Mouse (Mus musculus): Measurements from ENCODE around the gene Crygc. TPM values are rescaled to one million over a fixed set of nuclear protein-coding genes. Genes with fewer than 3 reads are reported as not detected.

Crygc gene
- not detected in 2 replicates for polyA plus RNA-seq (2015; fragmentation: Nextera tagmentation; extraction: Ambion mirVana)

DNA sequence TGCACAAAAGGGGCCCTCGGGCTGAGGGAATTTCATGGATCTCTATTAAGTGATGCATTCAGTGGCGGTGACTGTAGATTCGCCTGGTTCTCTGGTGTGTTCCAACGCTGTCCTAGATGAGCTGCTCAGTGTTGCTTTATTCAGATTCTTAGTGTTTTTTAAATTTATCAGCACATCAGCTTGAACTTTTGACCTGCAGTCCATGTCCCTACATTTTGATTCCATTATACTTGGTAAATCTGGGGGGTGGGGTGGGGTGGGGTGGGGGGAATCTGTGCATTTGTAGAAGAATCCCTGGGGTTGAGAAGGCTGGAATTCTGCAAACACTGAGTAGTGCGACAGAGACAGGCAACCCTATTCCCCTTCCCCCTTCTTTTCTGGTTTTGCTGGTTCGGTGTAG lies at the start of gene Crygc:
TSS of gene Crygc (minus strand) at position 101 of the 400 bp plus-strand sequence.
- Histone ChIP-seq H3K9ac (no peak within 1 kb of the TSS), H3K27me3 (no peaks in the 10 kb centered on the region), H3K36me3 (ENCODE audit: poor library complexity, severe bottlenecking) (no peaks in the 10 kb centered on the region), H3K9me3 (replicated peaks) (no peaks in the 10 kb centered on the region), H3K27ac (no peak within 1 kb of the TSS), H3K4me1 (no peaks in the 10 kb centered on the region), H3K4me2 (no peak within 1 kb of the TSS), H3K4me3 (no peak within 1 kb of the TSS)
- 61% methylated on average over 6 of the region's 6 CpGs for WGBS
- ATAC-seq: no peak

DNA sequence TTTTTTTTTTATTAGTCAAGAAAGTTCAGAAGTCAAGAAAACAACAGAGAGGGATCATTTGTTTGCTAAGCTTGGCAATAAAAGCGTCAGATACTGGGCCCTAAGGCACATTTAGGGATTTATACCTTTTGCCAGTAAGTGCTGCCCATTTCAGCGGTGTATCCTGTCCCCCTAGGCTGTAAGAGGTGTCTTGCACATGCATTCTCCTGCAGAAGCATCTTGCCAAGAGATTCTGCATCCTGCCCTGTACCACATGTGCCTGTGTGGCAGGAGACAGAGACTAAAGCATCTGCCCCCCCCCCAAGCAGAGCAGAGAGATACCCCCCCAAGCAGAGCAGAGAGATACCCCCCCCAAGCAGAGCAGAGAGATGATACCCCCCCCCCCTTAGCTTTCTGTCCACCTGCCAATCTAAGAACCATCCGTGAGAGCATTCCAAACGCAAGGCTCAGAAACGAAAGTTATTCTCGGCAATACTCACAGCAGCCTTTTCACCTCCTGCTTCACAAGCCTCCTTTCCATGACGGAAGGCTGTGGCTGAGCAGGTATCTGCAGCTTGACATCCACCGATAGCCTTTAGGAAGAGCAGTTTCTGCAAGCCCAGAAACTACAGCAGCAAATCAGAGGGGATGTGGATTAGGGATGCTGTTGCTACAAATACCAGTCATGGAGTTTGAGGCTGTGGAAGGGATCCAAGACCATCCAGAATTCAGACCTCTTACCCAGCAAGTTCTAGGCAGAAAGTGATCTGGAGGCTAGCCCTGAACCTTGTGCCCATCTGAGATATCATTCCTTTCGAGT lies 49.3 kb upstream of the Crygc start, which contains the start of gene D630023F18Rik:
TSS of gene D630023F18Rik (minus strand) at position 641 of the 799 bp plus-strand sequence.
- Histone ChIP-seq H3K27me3 (no peaks in the 10 kb centered on the region), H3K27ac (no peak within 1 kb of the TSS), H3K9ac (peak within 1 kb of the TSS; percentile 52; the same call in 1 of the 2 replicates), H3K4me1 (no peaks in the 10 kb centered on the region), H3K36me3 (ENCODE audit: poor library complexity, severe bottlenecking) (no peaks in the 10 kb centered on the region), H3K4me2 (peak within 1 kb of the TSS; percentile 51), H3K4me3 (peak within 1 kb of the TSS; percentile 26), H3K9me3 (replicated peaks) (no peaks in the 10 kb centered on the region)
- ATAC-seq: no peak
- 19% methylated on average over 9 of the region's 9 CpGs for WGBS

DNA sequence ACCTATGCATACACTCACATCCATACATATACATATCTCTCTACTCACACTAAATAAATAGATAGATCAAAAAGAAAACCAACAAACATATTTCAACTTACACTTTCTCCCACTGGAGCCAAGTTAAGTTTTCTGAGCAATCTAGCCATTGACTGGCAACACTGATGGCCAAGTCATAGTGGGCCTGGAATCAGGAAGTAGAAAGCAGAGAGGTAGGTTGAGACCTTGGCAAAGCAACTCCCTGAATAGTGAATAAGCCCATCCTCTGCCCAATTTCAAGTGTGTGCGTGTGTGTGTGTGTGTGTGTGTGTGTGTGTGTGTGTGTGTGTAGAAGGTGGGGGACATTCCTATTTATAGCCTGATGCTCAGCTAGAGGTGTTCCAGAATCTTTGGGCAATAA lies 45.9 kb upstream of the Crygc start, which contains the start of gene Gm28845:
TSS of gene Gm28845 (minus strand) at position 121 of the 400 bp plus-strand sequence.
- no peak for ATAC-seq
- H3K4me1 ChIP-seq: no peaks in the 10 kb centered on the region
- no peak within 1 kb of the TSS for H3K9ac ChIP-seq
- H3K27ac ChIP-seq: no peak within 1 kb of the TSS
- no peaks in the 10 kb centered on the region for H3K36me3 ChIP-seq (ENCODE audit: poor library complexity, severe bottlenecking)
- H3K9me3 ChIP-seq (replicated peaks): no peaks in the 10 kb centered on the region
- WGBS: 94% methylated on average over 1 of the region's 1 CpGs
- no peaks in the 10 kb centered on the region for H3K27me3 ChIP-seq
- no peak within 1 kb of the TSS for H3K4me3 ChIP-seq
- H3K4me2 ChIP-seq: no peak within 1 kb of the TSS

DNA sequence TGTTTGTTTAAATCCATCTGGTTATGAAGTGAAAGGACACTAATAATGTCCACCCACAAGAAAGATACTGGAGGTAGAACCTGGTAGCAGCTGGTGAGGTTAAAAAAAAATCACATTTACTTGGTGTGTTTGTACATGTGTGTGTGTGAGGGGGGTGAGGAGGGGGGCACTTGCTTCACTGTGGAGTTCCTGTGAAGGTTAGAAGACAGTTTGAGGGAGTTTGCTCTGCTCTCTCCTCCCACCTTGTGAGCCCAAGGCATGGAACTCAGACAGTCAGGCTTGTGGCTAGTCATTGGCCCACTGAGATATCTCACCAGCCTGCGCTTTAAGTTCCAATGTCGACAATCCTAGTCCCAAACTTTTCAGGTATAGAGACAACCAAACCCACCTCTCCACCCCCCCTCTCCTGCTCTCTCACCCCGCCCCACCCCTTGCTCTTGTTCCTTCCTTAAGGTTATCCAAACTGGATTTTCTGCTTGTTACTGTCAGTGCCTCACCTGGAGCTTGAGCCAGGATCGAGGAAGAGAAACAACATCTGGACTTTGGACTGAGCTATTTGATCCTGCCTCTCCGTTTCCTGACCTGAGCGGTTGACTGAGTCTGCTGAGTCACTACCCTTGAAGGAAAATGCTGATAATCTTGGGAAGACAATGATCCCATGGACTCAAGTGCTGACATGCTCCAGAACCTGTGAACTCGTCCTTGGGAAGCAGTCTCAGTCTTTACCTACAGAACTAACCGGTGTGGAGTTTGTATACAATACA lies 44.8 kb upstream of the Crygc start:
- Histone ChIP-seq H3K27me3 (no peaks in the 10 kb centered on the region), H3K9ac (no peak overlapping the region), H3K36me3 (ENCODE audit: poor library complexity, severe bottlenecking) (no peaks in the 10 kb centered on the region), H3K4me2 (no peak overlapping the region), H3K9me3 (replicated peaks) (no peaks in the 10 kb centered on the region), H3K27ac (no peak overlapping the region), H3K4me3 (no peak overlapping the region), H3K4me1 (no peaks in the 10 kb centered on the region)
- WGBS: 86% methylated on average over 8 of the region's 8 CpGs
- ATAC-seq: no peak

DNA sequence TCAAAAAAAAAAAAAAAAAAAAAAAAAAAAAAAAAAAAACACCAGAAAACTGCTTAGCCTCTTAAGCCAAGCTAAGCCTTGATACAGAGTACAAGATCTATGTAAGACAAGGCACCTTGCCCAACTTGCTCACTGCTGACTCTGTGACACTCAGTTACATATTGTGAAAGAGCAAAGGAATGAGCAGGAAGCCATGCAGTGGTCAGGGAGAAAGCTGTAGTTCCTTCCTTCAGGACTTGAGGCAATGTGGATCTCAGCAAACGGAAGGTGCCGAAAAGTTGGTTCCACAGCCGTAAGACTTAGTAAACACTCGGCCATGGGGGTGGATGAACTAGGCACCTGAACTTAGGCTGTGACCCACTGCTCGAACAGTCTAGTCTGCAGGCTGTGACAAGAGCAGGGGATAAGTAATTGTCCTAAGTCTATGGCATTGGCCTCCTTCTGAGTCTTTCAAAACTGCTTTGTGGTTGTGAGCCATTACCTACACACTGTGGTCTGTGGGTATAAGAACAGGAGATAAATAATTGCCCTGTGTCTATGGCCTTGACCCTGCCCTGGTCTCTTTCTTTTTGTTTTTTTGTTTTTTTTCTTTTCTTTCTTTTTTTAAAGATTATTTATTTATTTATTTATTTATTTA lies 40.2 kb upstream of the Crygc start:
- Histone ChIP-seq H3K4me3 (no peak overlapping the region), H3K9me3 (replicated peaks) (no peaks in the 10 kb centered on the region), H3K36me3 (ENCODE audit: poor library complexity, severe bottlenecking) (no peaks in the 10 kb centered on the region), H3K4me2 (no peak overlapping the region), H3K4me1 (no peaks in the 10 kb centered on the region), H3K27me3 (no peaks in the 10 kb centered on the region), H3K9ac (no peak overlapping the region), H3K27ac (no peak overlapping the region)
- WGBS: 92% methylated on average over 5 of the region's 5 CpGs
- ATAC-seq: no peak

DNA sequence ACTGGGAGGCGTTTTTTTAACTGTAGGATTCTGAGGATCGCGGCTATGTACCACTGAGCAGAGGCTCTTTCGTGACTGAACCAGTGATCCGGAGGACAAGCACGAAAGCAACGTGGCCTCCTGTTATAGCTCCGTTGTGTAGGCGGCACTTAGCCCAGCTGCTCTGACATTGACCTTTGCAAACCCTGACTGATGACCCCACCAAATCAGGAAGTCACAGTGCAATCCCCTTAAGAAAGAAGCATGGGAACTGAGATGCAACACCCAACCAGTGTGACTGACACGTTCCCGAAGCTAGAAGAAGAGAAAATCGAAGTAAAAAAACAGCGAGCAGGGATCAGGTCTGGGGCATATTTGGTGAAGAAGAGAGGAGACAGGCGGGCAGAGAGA lies 39.3 kb upstream of the Crygc start:
- no peaks in the 10 kb centered on the region for H3K4me1 ChIP-seq
- no peak overlapping the region for H3K27ac ChIP-seq
- H3K27me3 ChIP-seq: no peaks in the 10 kb centered on the region
- H3K4me3 ChIP-seq: no peak overlapping the region
- ATAC-seq: no peak
- WGBS: 73% methylated on average over 14 of the region's 14 CpGs
- H3K9me3 ChIP-seq (replicated peaks): no peaks in the 10 kb centered on the region
- no peak overlapping the region for H3K9ac ChIP-seq
- no peaks in the 10 kb centered on the region for H3K36me3 ChIP-seq (ENCODE audit: poor library complexity, severe bottlenecking)
- H3K4me2 ChIP-seq: no peak overlapping the region

DNA sequence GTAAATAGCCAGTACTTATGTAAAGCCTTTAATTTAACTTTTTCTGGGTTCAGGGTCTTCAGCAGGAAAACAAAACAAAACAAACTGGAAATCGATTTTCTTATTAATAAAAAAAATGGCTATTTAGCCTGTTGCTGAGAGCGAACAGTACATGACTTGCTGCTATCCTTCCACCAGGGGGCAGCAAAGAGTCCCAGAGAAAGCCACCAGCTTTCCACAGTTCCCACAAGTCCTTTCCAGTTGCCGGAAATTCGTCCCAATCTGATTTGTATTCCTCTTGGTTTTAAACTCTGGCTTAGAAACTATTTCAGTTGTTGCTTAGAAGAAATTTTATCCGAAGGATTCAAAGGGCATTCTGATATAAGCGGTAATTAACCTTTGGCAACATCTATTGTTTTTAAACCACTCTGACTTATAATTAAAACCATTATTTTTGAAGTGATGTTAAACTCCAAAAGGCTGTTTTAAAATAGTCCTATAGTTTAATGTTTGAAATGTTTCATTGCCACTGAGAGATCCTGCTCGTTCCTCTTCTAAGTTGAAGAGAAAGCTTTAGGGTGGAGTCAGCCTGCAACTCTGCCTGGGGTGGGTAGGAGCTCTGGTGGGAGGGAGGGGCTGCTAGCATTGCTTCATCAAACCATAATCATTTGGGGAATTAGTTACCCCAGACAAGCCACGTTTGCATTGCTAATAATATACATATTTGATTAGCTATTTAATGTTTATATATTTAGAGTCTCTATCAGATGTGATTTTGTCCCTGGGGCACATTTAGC lies 38.7 kb upstream of the Crygc start:
- H3K27me3 ChIP-seq: no peaks in the 10 kb centered on the region
- H3K36me3 ChIP-seq (ENCODE audit: poor library complexity, severe bottlenecking): no peaks in the 10 kb centered on the region
- peak; percentile 82 for ATAC-seq
- no peaks in the 10 kb centered on the region for H3K4me1 ChIP-seq
- H3K9ac ChIP-seq: no peak overlapping the region
- no peak overlapping the region for H3K27ac ChIP-seq
- no peak overlapping the region for H3K4me3 ChIP-seq
- peak overlapping the region; percentile 10; the same call in 1 of the 2 replicates for H3K4me2 ChIP-seq
- 16% methylated on average over 8 of the region's 8 CpGs for WGBS
- no peaks in the 10 kb centered on the region for H3K9me3 ChIP-seq (replicated peaks)

DNA sequence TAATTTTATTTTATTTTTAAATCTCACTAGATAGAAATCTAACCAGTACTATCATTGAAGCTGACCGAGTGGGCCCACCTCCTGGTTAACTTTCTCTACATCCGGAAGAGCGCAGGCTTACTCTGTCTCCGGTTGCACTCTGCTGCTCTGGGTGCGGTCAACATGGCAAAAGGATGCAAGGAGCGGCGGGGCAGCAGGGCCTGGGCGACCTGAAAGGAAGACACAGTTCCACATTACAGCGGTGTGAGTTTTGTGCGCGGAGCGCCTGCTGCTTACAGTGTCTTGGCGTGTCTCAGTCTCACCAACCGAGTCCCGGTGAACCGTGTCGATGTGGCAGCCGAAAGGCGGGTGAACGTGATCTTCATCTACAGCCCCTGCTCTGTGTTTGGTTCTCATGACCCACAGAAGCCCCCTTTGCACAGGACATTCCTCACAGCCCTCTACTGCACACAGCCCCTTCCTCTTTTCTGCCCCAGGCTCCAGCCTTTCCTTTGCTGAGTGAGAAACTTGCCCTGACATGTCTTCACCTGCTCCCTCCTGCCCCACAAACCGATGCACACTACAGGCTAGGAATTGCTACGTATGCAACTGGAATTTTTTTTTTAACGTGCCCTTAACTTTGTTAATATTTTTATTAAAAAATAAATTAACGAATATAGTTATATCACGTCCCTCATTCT lies 36.4 kb upstream of the Crygc start:
- H3K4me2 ChIP-seq: no peak overlapping the region
- 83% methylated on average over 25 of the region's 25 CpGs for WGBS
- no peaks in the 10 kb centered on the region for H3K36me3 ChIP-seq (ENCODE audit: poor library complexity, severe bottlenecking)
- H3K9ac ChIP-seq: no peak overlapping the region
- H3K4me1 ChIP-seq: no peaks in the 10 kb centered on the region
- H3K4me3 ChIP-seq: no peak overlapping the region
- H3K27me3 ChIP-seq: no peaks in the 10 kb centered on the region
- no peaks in the 10 kb centered on the region for H3K9me3 ChIP-seq (replicated peaks)
- no peak overlapping the region for H3K27ac ChIP-seq
- no peak for ATAC-seq

DNA sequence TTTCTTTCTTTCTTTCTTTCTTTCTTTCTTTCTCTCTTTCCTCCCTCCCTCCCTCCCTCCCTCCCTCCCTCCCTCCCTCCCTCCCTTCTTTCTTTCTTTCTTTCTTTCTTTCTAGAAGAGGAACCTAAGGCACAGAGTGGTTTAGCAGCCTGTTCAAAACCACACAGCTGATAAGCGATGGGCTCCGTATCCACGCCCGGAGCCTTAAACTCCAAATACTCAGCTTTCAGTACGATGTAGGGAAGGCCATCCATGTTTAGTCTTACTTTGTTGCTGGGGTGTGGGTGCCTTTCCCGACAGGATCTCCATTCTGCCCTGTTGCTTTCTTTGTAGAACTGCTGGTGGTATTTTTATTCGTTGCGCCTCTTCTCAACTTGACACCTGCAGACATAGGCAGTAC lies 35.7 kb upstream of the Crygc start:
- Histone ChIP-seq H3K27me3 (no peaks in the 10 kb centered on the region), H3K4me1 (no peaks in the 10 kb centered on the region), H3K4me2 (no peak overlapping the region), H3K36me3 (ENCODE audit: poor library complexity, severe bottlenecking) (no peaks in the 10 kb centered on the region), H3K27ac (no peak overlapping the region), H3K4me3 (no peak overlapping the region), H3K9ac (no peak overlapping the region), H3K9me3 (replicated peaks) (no peaks in the 10 kb centered on the region)
- ATAC-seq: no peak
- WGBS: 88% methylated on average over 8 of the region's 8 CpGs

DNA sequence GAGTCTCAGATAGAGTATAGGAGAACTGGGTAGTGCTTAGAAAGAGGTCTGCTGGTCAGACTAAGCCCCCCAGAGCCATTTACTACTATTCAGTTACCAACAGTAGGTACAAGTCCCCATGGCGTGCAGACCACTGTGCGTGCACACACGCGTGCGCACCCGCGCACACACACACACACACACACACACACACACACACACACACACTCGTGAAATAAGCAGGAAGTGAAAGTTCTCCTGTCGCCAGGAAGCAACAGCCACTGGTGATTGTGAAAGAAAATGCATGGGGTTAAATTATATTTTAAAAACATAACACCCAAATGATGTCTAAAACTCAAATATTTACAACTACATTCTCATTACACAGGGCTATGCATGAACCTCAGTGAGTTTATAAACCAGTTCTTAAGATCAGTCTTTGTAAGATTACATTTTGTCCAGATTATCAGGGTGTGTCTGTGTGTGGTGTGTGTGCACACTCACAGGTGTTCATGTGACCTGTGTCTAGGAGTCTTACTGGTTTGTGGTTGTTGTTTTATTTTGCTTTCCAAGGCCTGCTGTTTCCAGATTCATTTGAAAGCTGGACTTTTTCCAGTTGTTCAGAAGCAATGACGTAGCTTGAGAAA lies 34.3 kb upstream of the Crygc start:
- H3K4me2 ChIP-seq: no peak overlapping the region
- no peak overlapping the region for H3K9ac ChIP-seq
- H3K9me3 ChIP-seq (replicated peaks): no peaks in the 10 kb centered on the region
- WGBS: 90% methylated on average over 10 of the region's 10 CpGs
- no peak overlapping the region for H3K27ac ChIP-seq
- no peak for ATAC-seq
- H3K36me3 ChIP-seq (ENCODE audit: poor library complexity, severe bottlenecking): no peaks in the 10 kb centered on the region
- H3K4me3 ChIP-seq: no peak overlapping the region
- no peaks in the 10 kb centered on the region for H3K27me3 ChIP-seq
- H3K4me1 ChIP-seq: no peaks in the 10 kb centered on the region

DNA sequence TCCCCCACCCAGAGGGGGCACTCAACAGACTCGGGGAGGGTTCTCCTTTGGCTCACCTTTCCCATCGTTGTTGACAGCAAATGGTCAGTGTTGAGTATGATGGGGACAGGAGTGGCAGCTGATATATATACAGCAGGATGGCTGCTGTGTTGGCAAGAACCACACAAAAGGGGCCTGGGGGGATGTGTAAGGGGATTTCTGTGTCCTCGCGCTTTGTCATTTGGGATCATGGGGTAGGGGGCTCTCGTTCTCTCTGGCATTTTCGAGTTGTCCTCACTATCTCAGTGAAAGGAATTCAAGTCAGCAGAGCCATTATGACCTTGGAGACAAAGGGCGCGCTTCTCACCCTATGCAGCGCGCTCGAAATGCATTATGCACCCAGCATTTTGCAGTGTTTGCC lies 29.8 kb upstream of the Crygc start, which contains the start of gene Cryga:
TSS of gene Cryga (minus strand) at position 101 of the 400 bp plus-strand sequence.
- no peak for ATAC-seq
- Histone ChIP-seq H3K36me3 (ENCODE audit: poor library complexity, severe bottlenecking) (no peaks in the 10 kb centered on the region), H3K9ac (no peak within 1 kb of the TSS), H3K4me2 (no peak within 1 kb of the TSS), H3K9me3 (replicated peaks) (no peaks in the 10 kb centered on the region), H3K4me3 (no peak within 1 kb of the TSS), H3K27ac (no peak within 1 kb of the TSS), H3K27me3 (no peaks in the 10 kb centered on the region), H3K4me1 (no peaks in the 10 kb centered on the region)
- WGBS: 89% methylated on average over 11 of the region's 11 CpGs
